Mouse (Mus musculus) liver, adult 2 months (tissue): Measurements from ENCODE around the gene Hipk3.

ENCODE experiments used
- CTCF ChIP-seq: fragments of 200-500 bp; IDR thresholded peaks from 2 replicates; pipeline ENCODE4 v1.5.1; 2011; ENCODE audit warnings: low read depth, low read length, control low read depth
- POLR2A ChIP-seq: fragments of 200-500 bp; IDR thresholded peaks from 2 replicates; pipeline ENCODE4 v1.6.1; 2011; ENCODE audit warnings: low read length, control low read depth; ENCODE audit not compliant: insufficient read depth; ENCODE audit errors: extremely low read depth

GRCm38 (mm10) chr2:104526559-104526958 is 32.3 kb upstream of the Hipk3 start:
- TF ChIP-seq CTCF = no peak
- TF ChIP-seq POLR2A = no peak
